Mouse (Mus musculus) embryonic facial prominence, embryonic 10.5 days (tissue): Measurements from ENCODE around the gene Deup1. TPM values are rescaled to one million over a fixed set of nuclear protein-coding genes. Genes with fewer than 3 reads are reported as not detected.
"Not testable (repeated sequence)": the region's sequence is repeated elsewhere in the genome, so short reads cannot be mapped to it uniquely, and the experiment has no call there.

Experiments used
- DNase-seq: peaks from one replicate; pipeline ENCODE4 v3.0.0-alpha.2; 2017; ENCODE audit warnings: low spot score
- H3K27ac ChIP-seq: fragments of 300-500 bp; sonication (generic); replicated peaks from 2 replicates; pipeline ENCODE4 v1.5.1; 2016; ENCODE audit warnings: mild to moderate bottlenecking
- H3K27me3 ChIP-seq: fragments of 300-500 bp; sonication (generic); replicated peaks from 2 replicates; pipeline ENCODE4 v1.6.1; 2016; ENCODE audit warnings: low read depth, mild to moderate bottlenecking; ENCODE audit not compliant: poor library complexity, severe bottlenecking
- H3K36me3 ChIP-seq: fragments of 300-500 bp; sonication (generic); replicated peaks from 2 replicates; pipeline ENCODE4 v1.6.1; 2016; ENCODE audit warnings: mild to moderate bottlenecking, moderate library complexity
- H3K4me1 ChIP-seq: fragments of 300-500 bp; sonication (generic); 2 replicates; pipeline ENCODE4 v1.6.1; 2016
- H3K4me3 ChIP-seq: fragments of 300-500 bp; sonication (generic); 2 replicates; pipeline ENCODE4 v1.5.1; 2016; ENCODE audit warnings: mild to moderate bottlenecking, moderate library complexity
- H3K9me3 ChIP-seq: fragments of 300-500 bp; sonication (generic); 2 replicates; pipeline ENCODE4 v1.6.1; 2016; ENCODE audit warnings: mild to moderate bottlenecking
- WGBS: fragments of 180-500 bp; shearing (Covaris S2); methylation state at CpG from one replicate; pipeline ENCODE4 v1.1.7; 2016; 5-methylcytosine and 5-hydroxymethylcytosine counted together
- polyA plus RNA-seq: library from polyadenylated mRNA; unstranded; fragments of >200 nt; fragmentation: Nextera tagmentation; extraction: Ambion mirVana; gene quantifications from 2 replicates; pipeline ENCODE4 v1.2.1, GENCODE M21; 2016

The Deup1 gene
- polyA plus RNA-seq, 1 experiment from 2014 or later = 0.59 TPM

DNA sequence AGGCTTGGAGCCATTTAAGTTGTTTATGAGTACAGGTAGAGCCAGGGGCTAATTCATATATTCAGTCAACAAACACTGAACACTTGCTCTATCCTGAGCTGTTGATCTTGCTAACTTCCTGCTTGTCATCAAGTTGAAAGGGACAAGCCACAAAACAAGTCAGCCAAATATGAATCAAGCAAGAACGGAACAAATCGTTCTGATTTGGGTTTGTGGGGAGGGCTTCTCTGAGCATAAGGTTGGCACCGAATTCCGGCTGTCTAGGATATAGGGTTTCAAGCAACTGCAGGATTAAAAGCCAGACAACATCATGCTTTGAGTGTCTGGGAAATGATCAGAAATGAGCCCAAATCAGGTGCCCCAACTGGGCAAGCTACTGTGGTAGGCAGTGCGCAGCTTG is 45.7 kb downstream of the Deup1 start:
- Histone ChIP-seq H3K4me3 (no peak overlapping the region), H3K36me3 (no peaks in the 10 kb centered on the region), H3K27me3 (no peaks in the 10 kb centered on the region), H3K9me3 (no peaks in the 10 kb centered on the region), H3K4me1 (no peaks in the 10 kb centered on the region), H3K27ac (no peak overlapping the region)
- WGBS = 91% methylated on average over 5 of the region's 5 CpGs
- DNase-seq = no peak

DNA sequence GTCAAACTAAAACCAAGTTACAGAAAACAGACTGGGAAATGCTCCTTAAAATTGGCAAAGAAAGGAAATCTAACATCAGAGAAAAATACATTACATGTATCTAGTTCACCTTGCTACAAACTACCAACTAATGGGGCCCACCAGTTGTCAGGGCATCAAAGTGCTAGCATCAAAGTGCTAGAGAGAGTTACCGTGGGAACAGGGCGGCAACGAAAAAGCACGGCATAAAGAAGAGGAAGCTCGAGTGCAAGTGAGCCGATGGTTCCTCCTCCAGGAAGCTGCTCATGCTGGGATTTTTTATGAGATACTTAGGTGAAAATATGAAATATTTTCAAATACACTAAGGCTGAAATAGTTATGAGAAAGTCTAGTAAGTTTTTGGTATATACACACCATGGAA is 47.6 kb downstream of the Deup1 start:
- 79% methylated on average over 6 of the region's 6 CpGs for WGBS
- DNase-seq = no peak
- H3K27me3 ChIP-seq = no peaks in the 10 kb centered on the region
- H3K4me3 ChIP-seq = no peak overlapping the region
- no peaks in the 10 kb centered on the region for H3K9me3 ChIP-seq
- no peaks in the 10 kb centered on the region for H3K4me1 ChIP-seq
- H3K36me3 ChIP-seq = no peaks in the 10 kb centered on the region
- no peak overlapping the region for H3K27ac ChIP-seq

DNA sequence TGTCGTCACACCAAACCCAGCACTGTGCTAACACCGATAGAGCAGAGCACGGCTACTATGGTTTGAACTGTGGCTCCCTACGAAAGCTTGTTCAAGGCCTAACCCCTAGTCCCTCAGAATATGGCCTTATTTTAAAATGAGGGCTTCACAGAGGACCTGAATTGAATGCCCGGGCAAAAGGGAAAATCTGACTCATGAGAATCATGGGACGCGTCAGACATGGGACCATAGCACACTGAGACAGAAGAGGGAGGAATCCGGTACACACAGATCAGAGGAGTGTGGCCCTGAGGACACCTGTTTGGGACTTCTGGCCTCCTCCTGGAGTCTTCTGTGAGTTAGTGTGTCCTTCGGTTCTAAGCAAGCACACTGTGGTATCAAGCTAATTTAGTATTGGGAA is 48.8 kb downstream of the Deup1 start:
- Histone ChIP-seq H3K4me3 (no peak overlapping the region), H3K4me1 (no peaks in the 10 kb centered on the region), H3K36me3 (no peaks in the 10 kb centered on the region), H3K27me3 (no peaks in the 10 kb centered on the region), H3K27ac (no peak overlapping the region), H3K9me3 (no peaks in the 10 kb centered on the region)
- no peak for DNase-seq
- WGBS = 87% methylated on average over 9 of the region's 9 CpGs

DNA sequence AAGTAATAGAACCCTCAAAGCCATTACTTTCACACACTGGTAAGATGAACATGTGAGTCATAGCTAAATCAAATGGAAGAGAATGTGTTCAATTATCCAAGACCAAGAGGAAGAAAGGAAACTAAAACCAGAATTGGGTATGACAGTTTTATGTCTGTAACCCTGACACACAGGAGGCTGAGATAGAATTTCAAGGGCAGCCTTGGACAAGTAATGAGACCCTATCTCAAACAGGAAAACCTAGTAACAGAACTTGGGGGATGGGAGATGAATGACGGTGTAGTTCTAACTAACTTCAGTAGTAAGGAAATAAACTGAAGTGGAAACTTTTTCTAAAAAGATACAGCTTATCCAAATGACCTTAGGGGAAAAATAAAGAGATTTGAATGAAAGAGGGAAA is 49.3 kb downstream of the Deup1 start:
- no peak for DNase-seq
- H3K4me3 ChIP-seq = no peak overlapping the region
- no peaks in the 10 kb centered on the region for H3K4me1 ChIP-seq
- no peak overlapping the region for H3K27ac ChIP-seq
- 53% methylated on average over 1 of the region's 1 CpGs for WGBS
- no peaks in the 10 kb centered on the region for H3K36me3 ChIP-seq
- no peaks in the 10 kb centered on the region for H3K9me3 ChIP-seq
- no peaks in the 10 kb centered on the region for H3K27me3 ChIP-seq

DNA sequence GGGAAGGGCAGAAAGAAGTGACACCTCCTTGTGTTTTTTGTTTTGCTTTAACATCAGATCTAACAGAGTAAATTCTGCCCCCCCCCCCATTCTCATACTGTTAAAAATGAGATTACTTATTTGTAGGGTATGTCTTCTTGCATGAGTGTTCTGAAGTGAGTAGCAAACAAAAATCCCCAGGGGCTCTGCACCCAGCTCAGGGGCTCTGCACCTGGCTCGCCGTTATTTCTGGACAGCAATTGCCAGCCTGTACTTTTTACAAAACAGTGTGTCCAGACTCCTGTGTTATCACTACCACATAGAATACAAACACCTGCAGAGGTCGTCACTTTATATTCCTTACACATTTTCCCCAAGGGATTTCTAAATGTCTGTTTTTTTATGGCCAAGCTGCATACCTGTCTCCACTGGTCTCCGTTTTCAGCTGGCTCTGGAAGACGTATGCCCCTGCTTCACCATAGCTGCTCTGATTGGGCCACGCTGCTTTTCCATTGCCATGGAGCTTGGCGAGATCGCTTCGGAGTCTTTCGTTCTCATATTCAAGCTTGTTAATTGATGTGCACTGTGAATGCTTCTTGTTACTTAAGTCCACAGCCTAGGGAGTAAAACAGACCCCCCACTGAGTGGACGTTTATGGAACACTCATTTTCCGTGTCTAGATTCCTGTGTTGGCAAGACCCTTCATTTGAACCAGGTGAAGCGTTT is 52.8 kb downstream of the Deup1 start:
- H3K27ac ChIP-seq = no peak overlapping the region
- no peaks in the 10 kb centered on the region for H3K4me1 ChIP-seq
- no peak overlapping the region for H3K4me3 ChIP-seq
- no peak for DNase-seq
- no peaks in the 10 kb centered on the region for H3K9me3 ChIP-seq
- no peaks in the 10 kb centered on the region for H3K27me3 ChIP-seq
- no peaks in the 10 kb centered on the region for H3K36me3 ChIP-seq
- 82% methylated on average over 13 of the region's 13 CpGs for WGBS

DNA sequence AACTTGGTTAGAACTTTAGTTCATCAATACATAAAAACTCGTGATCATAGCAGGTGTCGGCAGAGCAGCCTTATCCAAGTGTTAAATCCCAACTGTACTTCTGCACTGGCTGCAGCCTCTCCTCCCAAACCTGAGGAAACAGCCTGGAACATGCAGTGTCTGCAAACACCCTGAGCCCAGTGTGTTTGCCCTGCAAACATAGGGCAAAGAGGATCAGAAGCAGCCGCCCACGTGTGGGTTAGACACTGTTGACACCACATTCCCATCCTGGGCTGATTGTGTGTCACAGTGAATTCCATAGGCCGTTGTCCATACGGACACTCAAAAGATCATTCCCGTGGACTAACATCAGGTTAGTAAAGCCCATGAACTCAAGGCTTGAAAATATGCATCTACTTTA is 65.4 kb downstream of the Deup1 start:
- no peak for DNase-seq
- no peaks in the 10 kb centered on the region for H3K4me1 ChIP-seq
- H3K27ac ChIP-seq = no peak overlapping the region
- no peaks in the 10 kb centered on the region for H3K27me3 ChIP-seq
- H3K4me3 ChIP-seq = no peak overlapping the region
- 87% methylated on average over 7 of the region's 7 CpGs for WGBS
- no peaks in the 10 kb centered on the region for H3K36me3 ChIP-seq
- H3K9me3 ChIP-seq = 0 out of 2 replicates have a peak, but pooled peaks cover 2% of the 10 kb centered on the region

DNA sequence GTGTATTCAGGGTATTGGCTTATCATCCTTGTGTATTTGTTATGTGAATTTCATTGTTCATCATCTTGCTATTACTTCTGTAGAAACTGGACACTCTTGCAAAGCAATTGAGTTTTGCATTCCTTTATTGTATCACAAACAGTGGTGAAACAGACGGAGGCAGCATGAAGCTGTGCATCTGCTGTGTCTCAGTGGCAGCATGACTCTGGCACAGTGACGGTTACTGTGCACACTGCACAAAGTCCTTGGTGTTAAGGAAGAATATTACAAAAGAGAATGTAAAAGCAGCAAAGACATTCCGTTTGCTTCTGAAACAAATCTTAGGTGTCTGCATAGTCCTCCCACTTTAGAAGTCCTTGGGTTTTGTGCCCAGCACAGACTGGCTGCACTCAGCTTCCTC is 67.3 kb downstream of the Deup1 start:
- Histone ChIP-seq H3K9me3 (0 out of 2 replicates have a peak, but pooled peaks cover 2% of the 10 kb centered on the region), H3K36me3 (no peaks in the 10 kb centered on the region), H3K4me3 (no peak overlapping the region), H3K4me1 (no peaks in the 10 kb centered on the region), H3K27ac (no peak overlapping the region), H3K27me3 (no peaks in the 10 kb centered on the region)
- DNase-seq = no peak
- 79% methylated on average over 3 of the region's 3 CpGs for WGBS

DNA sequence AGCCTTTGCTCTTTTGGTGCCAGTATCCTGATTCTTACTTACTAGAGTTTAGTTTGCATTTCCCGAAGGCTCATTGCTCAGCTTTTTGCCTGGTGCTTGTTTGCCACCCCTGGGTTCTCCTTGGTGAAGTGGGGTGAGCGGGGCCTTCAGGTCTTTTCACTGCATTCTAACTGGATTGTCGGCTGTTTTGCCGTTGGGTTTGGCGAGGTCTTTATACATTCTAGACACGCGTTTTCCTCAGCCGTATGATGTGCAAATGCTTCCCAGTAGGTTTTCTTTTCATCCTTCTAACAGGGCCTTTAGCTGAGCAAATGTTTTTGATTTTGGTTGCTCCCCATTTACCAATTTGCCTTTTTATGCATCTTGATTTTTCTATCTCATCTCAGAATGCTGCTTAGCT is 74.4 kb downstream of the Deup1 start:
- H3K4me1 ChIP-seq = no peaks in the 10 kb centered on the region
- H3K9me3 ChIP-seq = no peaks in the 10 kb centered on the region; the same call in 1 of the 2 replicates
- 87% methylated on average over 8 of the region's 8 CpGs for WGBS
- H3K27me3 ChIP-seq = no peaks in the 10 kb centered on the region
- no peak overlapping the region for H3K4me3 ChIP-seq
- H3K36me3 ChIP-seq = no peaks in the 10 kb centered on the region
- H3K27ac ChIP-seq = no peak overlapping the region
- DNase-seq = no peak

DNA sequence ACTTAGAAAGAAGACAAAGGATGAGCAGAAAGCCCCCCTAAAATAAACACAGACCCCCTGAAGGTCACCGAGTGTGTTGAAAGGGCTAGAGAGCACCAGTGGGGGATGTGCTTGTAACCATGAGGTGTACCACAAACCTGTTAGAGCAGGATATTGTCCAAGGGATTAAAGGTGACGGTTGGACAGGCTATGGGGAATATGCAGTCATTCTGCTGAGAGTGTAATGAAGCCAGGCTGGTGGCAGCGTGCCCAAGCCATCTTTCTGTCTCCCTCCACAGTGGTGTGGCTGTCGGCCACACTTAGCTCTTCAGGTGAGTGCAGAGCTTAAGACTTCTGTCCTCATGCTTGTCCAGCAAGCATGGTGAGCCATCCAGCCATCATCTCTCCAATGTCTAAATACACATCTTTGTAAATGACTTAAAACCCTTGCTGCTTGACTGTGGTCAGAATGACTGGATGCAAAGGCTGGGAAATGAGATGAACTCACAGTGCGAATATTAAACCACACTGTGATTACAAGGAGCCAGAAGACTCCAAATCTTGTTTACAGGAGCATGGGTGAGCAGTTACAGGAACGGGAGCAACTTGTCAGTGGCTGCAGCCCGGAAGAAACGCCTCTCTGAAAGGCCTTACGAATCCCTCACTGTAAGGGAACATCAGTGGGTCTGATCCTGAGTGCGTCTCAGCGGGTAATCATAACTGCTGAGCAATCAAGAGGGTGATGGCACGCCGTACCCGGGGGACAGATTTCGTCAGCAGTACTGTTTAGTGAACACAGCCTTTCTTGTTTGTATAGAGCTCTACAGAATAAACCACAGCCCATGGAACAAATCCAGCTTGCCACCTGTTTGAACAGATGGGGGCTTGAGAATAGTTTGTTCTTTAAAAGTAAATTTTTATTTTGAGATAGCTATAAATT is 75.5 kb downstream of the Deup1 start:
- DNase-seq = no peak
- 85% methylated on average over 15 of the region's 15 CpGs for WGBS

DNA sequence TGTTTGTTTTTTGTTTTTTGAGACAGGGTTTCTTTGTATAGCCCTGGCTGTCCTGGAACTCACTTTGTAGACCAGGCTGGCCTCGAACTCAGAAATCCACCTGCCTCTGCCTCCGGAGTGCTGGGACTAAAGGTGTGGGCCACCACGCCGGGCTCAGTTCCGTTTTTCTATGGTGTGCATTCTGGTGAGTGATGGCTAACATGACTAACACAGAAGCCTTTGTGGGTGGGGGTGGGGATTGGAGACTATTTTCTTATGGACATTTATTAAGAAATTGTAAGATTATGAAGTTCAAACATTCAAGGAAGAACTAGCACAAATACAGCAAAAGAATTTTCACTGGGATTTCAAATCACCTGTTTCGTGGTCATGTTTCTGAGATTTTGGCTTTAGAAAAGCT is 76.7 kb downstream of the Deup1 start:
- not testable (repeated sequence) for DNase-seq, H3K9me3 ChIP-seq, H3K4me3 ChIP-seq, H3K36me3 ChIP-seq, H3K27ac ChIP-seq, H3K4me1 ChIP-seq, H3K27me3 ChIP-seq
- WGBS = 94% methylated on average over 6 of the region's 6 CpGs

More for the DNA sequence above, 75.5 kb downstream of the Deup1 start:
- Histone ChIP-seq H3K4me3 (no peak overlapping the region), H3K27me3 (no peaks in the 10 kb centered on the region), H3K27ac (no peak overlapping the region), H3K36me3 (no peaks in the 10 kb centered on the region), H3K4me1 (no peaks in the 10 kb centered on the region), H3K9me3 (no peaks in the 10 kb centered on the region; the same call in 1 of the 2 replicates)

DNA sequence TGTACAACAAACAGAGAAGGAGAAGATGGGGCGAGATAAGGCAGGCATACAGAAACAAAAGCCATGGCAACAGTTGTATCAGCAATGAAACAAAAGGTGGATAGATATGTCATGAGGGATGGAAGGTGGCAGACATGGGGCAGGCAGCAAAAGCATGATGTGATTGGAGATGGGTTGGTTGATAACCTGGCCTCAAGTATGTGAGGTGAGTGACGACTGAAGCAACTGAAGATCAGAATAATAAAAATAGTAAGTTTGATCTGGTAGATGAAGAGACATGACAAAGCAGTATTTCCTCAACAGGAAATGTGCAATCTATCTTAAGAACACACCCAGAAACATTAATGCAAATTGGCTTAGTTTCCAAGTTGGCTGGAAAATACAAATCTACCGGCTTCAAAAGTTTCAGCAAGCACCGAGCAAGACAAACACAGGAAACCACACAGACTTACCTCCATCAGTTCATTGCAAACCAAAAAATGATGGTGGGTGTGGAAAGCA is 77.2 kb downstream of the Deup1 start:
- Histone ChIP-seq H3K27me3 (no peaks in the 10 kb centered on the region), H3K9me3 (no peaks in the 10 kb centered on the region; the same call in 1 of the 2 replicates), H3K4me1 (no peaks in the 10 kb centered on the region), H3K27ac (no peak overlapping the region), H3K4me3 (no peak overlapping the region), H3K36me3 (no peaks in the 10 kb centered on the region; the same call in 1 of the 2 replicates)
- WGBS = 91% methylated on average over 4 of the region's 4 CpGs
- no peak for DNase-seq

DNA sequence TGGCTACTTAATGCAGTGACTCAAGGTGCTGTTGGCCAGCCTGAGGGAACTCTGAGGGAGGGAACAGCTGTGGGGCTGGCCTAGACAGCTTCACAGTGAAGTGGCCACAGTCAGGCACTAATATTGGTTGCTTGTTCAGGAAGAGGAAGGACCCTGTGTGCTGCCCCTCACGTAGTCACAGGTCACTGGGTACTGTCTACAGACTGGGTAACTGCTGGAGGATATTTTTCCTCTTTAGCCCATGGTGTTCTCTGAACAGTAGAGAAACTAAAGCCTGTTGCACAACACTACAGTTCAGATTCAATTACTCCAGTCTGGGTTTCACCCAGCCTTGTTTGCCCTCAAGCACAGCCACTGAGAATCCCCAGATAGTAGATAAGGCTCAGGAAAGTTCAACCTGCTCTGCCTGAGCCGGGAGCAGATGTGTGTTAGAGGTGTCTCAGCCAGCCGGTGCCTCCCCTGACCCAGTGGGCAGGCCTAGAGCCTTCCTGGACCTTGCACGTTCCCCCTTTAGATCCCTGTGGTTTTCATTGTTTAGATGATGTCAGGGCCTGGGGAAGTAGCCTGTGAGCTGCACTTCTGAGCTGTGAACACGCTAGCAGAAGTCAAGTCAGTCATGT is 85.9 kb downstream of the Deup1 start:
- no peaks in the 10 kb centered on the region for H3K9me3 ChIP-seq
- peaks cover 25% of the 10 kb centered on the region for H3K36me3 ChIP-seq
- H3K27ac ChIP-seq = no peak overlapping the region
- no peaks in the 10 kb centered on the region for H3K27me3 ChIP-seq
- 74% methylated on average over 5 of the region's 5 CpGs for WGBS
- no peak overlapping the region for H3K4me3 ChIP-seq
- H3K4me1 ChIP-seq = 0 out of 2 replicates have a peak, but pooled peaks cover 6% of the 10 kb centered on the region
- DNase-seq = no peak
